Mouse (Mus musculus) activated CD4-positive, CD25-positive, alpha-beta regulatory T cell (primary cell): ENCODE results near the gene Kif2c. TPM values are rescaled to one million over a fixed set of nuclear protein-coding genes. Genes with fewer than 3 reads are reported as not detected.

ENCODE experiments used
- polyA plus RNA-seq, 2 experiments: library from polyadenylated mRNA; unstranded; fragments of 100-300 nt; shearing (Covaris generic); gene quantifications; one replicate each; pipeline ENCODE4 v1.2.1; 2017

Kif2c gene
- 1 to 10 TPM; 5.5 to 7.0 TPM for polyA plus RNA-seq

GRCm38 (mm10) chr4:117181863-117182758 lies at the start of gene Kif2c:
Gene Kif2c (minus strand): TSS chr4:117182639.

GRCm38 (mm10) chr4:117155792-117156355 lies 26.6 kb downstream of the Kif2c start, which contains the start of gene Rps8:
Gene Rps8 (minus strand): TSS chr4:117156243.

DNA sequence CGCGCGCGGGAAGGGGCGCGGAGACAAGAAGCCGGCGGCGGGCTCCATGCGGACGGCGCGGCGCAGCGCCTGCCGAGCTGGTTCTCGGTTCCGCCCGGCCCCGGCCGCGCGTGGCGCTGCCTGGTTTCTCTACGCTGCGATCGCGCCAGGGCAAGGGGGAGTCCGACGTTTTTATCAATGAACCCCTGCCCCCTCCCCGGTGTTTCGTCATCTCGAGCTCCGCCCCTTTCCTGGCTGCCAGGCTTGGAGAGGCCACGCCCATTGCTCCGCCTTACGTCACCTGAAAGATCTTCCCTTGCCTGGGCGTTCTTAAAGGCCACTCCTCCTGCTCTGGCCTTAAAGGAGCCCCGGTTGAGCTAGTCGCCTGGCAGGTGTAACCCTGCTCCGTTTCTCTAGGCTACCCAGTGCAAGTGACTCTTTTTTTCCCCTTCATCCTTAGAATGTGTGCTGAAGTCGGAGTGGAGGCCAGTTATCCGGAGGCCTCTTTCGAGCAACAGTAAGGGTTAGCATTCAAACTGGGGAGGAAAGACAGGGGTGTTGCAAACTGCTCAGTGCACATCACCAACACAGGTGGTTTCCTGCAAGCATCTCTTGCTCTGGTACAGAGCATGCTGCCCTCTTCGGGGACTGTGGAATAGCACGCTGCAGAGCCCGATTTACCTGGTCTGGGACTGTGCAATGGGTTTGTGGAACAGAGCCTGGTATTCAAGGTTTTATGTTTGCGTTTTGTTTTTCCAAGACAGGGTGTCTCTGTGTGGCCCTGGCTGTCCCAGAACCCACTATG lies 48.4 kb downstream of the Kif2c start, which contains the start of gene Plk3:
TSS of gene Plk3 (minus strand) at position 147 of the 784 bp plus-strand sequence.

DNA sequence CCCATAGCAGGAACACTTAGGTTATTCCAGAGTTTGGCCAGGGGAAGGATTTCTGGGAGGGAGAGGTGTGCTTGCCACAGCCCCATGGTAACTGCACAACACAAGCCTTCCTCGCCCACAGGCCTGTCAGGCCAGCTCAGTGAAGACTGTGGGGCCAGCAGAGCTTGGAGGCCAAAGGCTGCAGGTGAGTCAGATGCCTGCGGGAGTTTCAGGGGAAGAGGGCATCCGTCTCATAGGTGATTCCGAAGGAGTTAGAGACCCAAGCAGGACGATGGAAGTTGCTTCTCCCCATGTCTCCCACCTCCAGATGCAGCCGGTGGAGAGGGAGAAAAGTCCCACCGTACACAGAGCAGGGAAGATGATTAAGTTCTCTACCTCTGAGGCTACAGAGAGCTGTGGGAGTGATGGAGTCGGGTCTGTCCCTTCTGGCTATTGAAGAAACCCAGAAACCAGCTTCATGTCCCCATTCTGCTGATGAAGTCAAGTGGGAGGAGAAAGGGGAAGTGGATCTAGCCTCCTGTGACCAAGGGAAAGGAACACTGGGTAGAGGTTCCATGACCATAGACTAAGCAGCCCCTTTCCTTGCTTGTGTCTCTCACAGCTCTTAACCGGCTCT lies 55.7 kb downstream of the Kif2c start, which contains the start of gene Tctex1d4:
TSS of gene Tctex1d4 (plus strand) at position 120 of the 616 bp plus-strand sequence.

GRCm38 (mm10) chr4:117125348-117125909 lies 57.0 kb downstream of the Kif2c start, which contains the start of gene Btbd19:
Gene Btbd19 (minus strand): TSS chr4:117125725.

Other genes starting within 250 kb of the Kif2c start
- gene Urod, start 188.2 kb downstream of the Kif2c start, polyA plus RNA-seq, result 100 to 1,000 TPM in 1 of 2 experiments, 10 to 100 TPM in 1; 96.6 to 135 TPM
- gene Hectd3, start 187.3 kb downstream of the Kif2c start, polyA plus RNA-seq, result 10 to 100 TPM; 30.4 to 36.9 TPM
- gene Eif2b3, start 163.2 kb downstream of the Kif2c start, polyA plus RNA-seq, result 10 to 100 TPM; 21.8 to 30.6 TPM
- gene Ptch2, start 86.6 kb downstream of the Kif2c start, polyA plus RNA-seq, result under 1 TPM; 0.10 to 0.16 TPM
- 10 to 100 TPM; 44.3 to 51.7 TPM for gene Btbd19, start 56.9 kb downstream of the Kif2c start, polyA plus RNA-seq
- 1 to 10 TPM; 1.8 to 3.0 TPM for gene Tctex1d4, start 55.8 kb downstream of the Kif2c start, polyA plus RNA-seq
- 10 to 100 TPM; 45.2 to 80.3 TPM for gene Plk3, start 48.7 kb downstream of the Kif2c start, polyA plus RNA-seq
- 100 to 1,000 TPM; 408 to 760 TPM for gene Rps8, start 26.4 kb downstream of the Kif2c start, polyA plus RNA-seq
- gene Tmem53, start 69.3 kb upstream of the Kif2c start, polyA plus RNA-seq, result under 1 TPM; 0.32 to 0.38 TPM
- not detected for gene Armh1, start 69.5 kb upstream of the Kif2c start, polyA plus RNA-seq